Mouse (Mus musculus): Measurements from ENCODE around the gene Hsd17b11.

DNA sequence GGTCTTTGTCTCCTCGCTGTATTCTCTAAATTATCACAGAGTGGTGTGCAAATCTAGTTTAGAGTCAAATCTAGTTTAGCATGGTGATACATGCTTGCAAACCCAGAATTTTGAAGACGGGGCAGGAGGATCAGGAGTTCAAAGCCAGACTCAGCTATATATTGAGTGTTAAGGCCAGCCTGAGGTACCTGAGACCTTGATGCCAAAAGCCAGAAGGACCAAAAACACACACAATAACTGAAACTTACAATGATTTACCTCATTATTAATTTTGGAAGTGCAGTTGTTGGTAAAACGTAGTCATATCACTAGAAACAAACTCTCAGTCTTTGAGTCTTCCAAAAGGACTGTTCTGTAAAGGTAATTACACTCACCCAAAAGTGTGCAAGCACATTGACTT is 12.3 kb downstream of the Hsd17b11 start:
- TF ChIP-seq CTCF (IDR thresholded peaks at IDR 0.05; ENCODE audit: extremely low read depth, insufficient read length, insufficient replicate concordance, low read depth, low read length) (no peak), POLR2A (IDR thresholded peaks at IDR 0.05; ENCODE audit: low read depth, low read length) (no peak)
